Mouse (Mus musculus): ENCODE results near the gene Cyp8b1.

GRCm38 (mm10) chr9:121894447-121894846 lies 21.7 kb downstream of the Cyp8b1 start:
- TF ChIP-seq ZNF384 (IDR thresholded peaks at IDR 0.05; ENCODE audit: low read depth, low read length) (no peak), CHD2 (IDR thresholded peaks at IDR 0.05; ENCODE audit: low read depth, low read length) (no peak), HCFC1 (IDR thresholded peaks at IDR 0.05; ENCODE audit: borderline replicate concordance, insufficient read depth, low read length) (no peak)

Measured in ES-E14 (cell line).